Mouse (Mus musculus) megakaryocyte progenitor cell, adult 5-6 weeks (primary cell): ENCODE measurements at regions not wholly inside any gene's neighbourhood (a gene's known extent, or its start where the extent isn't known, plus 50 kb on each side); places are given as distances from the start of the nearest gene placed in this dataset.

Experiments
- ATAC-seq: replicated peaks from 2 replicates; pipeline ENCODE4 v1.8.0; 2016; ENCODE audit warnings: mild to moderate bottlenecking, moderate TSS enrichment, inconsistent platforms; ENCODE audit not compliant: poor library complexity

- ATAC-seq = no peak
These were observed 103.0 kb upstream of the Tut7 start for GRCm38 (mm10) chr13:59925845-59926481.

- no peak for ATAC-seq
These were observed 94.2 kb upstream of the Tut7 start for GRCm38 (mm10) chr13:59917185-59917584.

GRCm38 (mm10) chr13:59916166-59917044 lies 93.5 kb upstream of the Tut7 start:
- no peak for ATAC-seq

- no peak for ATAC-seq
These were observed 92.8 kb upstream of the Tut7 start for GRCm38 (mm10) chr13:59915734-59916133.

- ATAC-seq = no peak
These were observed 87.5 kb upstream of the Tut7 start for GRCm38 (mm10) chr13:59910179-59911071.

- ATAC-seq = no peak
These were observed 86.5 kb upstream of the Tut7 start for GRCm38 (mm10) chr13:59909400-59909799.

- no peak for ATAC-seq
These were observed 85.8 kb upstream of the Tut7 start for GRCm38 (mm10) chr13:59908786-59909185.

GRCm38 (mm10) chr13:59905488-59905887 lies 82.5 kb upstream of the Tut7 start:
- ATAC-seq = no peak

- no peak for ATAC-seq
These were observed 81.5 kb upstream of the Tut7 start for GRCm38 (mm10) chr13:59904415-59904814.

GRCm38 (mm10) chr13:59899521-59899920 lies 76.6 kb upstream of the Tut7 start:
- no peak for ATAC-seq

GRCm38 (mm10) chr13:59895754-59896153 lies 72.8 kb upstream of the Tut7 start:
- no peak for ATAC-seq

GRCm38 (mm10) chr13:59894094-59894493 lies 71.1 kb upstream of the Tut7 start:
- ATAC-seq = no peak

- no peak for ATAC-seq
These were observed 70.0 kb upstream of the Tut7 start for GRCm38 (mm10) chr13:59892961-59893360.

GRCm38 (mm10) chr13:59892340-59892739 lies 69.4 kb upstream of the Tut7 start:
- ATAC-seq = no peak

- ATAC-seq = peak; percentile 55
These were observed 68.8 kb upstream of the Tut7 start for GRCm38 (mm10) chr13:59891737-59892136.

- peak; percentile 51 for ATAC-seq
These were observed 66.6 kb upstream of the Tut7 start for GRCm38 (mm10) chr13:59889468-59890117.

- ATAC-seq = no peak
These were observed 65.4 kb upstream of the Tut7 start for GRCm38 (mm10) chr13:59888038-59889016.

- ATAC-seq = no peak
These were observed 64.4 kb upstream of the Tut7 start for GRCm38 (mm10) chr13:59887306-59887705.

GRCm38 (mm10) chr13:59886572-59886971 lies 63.6 kb upstream of the Tut7 start:
- no peak for ATAC-seq
